Mouse (Mus musculus): ENCODE data around the gene Szrd1. TPM values are rescaled to one million over a fixed set of nuclear protein-coding genes. Genes with fewer than 3 reads are reported as not detected.

Szrd1 gene
- polyA plus RNA-seq (2014; fragmentation: Nextera tagmentation; extraction: Ambion mirVana), result 33.9 and 34.5 TPM in 2 replicates

DNA sequence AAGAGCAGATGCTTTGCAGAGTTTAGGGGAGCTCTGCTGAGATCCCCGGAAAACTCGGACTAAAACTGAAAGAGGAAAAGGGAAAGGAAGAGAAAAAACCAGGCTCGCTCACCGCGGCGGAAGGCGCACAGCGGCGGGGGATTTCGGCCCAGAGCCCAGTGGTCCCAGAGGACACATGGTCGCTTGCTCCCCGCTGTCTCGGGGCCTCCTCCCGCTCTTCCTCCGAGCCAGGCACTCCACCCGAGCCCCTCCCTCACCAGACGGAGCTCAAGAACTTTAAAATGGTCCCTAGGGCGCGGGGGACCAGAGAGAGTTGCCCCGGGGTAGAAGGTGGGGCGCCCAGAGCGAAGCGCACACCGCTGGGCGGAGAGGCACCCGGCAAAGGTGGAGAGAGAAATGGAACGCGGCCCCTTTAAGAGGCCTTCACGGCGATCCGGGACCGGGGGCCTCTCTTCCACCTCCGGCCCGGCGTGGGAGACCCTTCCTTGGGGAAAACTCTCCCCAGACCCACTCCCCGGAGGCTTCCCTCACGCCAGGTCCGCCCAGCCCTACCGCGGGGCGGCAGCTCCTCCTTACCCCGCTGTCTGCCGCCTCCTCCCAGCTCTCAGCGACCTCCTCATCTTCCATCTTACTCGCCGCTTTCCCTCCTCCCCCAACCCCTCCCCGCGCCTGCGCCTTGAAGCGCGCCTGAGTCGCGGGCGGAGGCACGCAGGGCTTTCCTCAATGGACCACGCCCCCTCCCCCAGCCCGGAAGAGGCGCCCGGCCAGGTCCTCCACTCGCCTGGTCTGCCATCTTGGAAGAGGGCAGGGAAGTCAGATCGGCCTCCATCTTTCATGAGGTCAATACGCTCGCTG lies at the start of gene Szrd1:
Szrd1 (minus strand) TSS at position 660 of the 855 bp plus-strand sequence.
- H3K9me3 ChIP-seq (ENCODE audit: control insufficient read depth, low read length), result no peaks in the 10 kb centered on the region
- no peaks in the 10 kb centered on the region for H3K36me3 ChIP-seq (ENCODE audit: control insufficient read depth, insufficient read depth, low read length)
- H3K9ac ChIP-seq (ENCODE audit: low read length), result peak within 1 kb of the TSS; percentile 86
- peak; percentile 99 for DNase-seq (ENCODE audit: low spot score, missing footprints)
- H3K27ac ChIP-seq (ENCODE audit: low read depth, low read length), result peak within 1 kb of the TSS; percentile 90
- peak; percentile 94 for ATAC-seq (ENCODE audit: low FRiP score)
- H3K4me2 ChIP-seq, result peak within 1 kb of the TSS; percentile 95
- H3K4me1 ChIP-seq (ENCODE audit: control insufficient read depth, insufficient read depth, low read length), result peaks cover 28% of the 10 kb centered on the region
- H3K4me3 ChIP-seq (ENCODE audit: low read depth, low read length), result peak within 1 kb of the TSS; percentile 90
- no peaks in the 10 kb centered on the region for H3K27me3 ChIP-seq (ENCODE audit: control insufficient read depth, insufficient read depth, low read length)
- WGBS, result under 1% methylated on average over 61 of the region's 63 CpGs

DNA sequence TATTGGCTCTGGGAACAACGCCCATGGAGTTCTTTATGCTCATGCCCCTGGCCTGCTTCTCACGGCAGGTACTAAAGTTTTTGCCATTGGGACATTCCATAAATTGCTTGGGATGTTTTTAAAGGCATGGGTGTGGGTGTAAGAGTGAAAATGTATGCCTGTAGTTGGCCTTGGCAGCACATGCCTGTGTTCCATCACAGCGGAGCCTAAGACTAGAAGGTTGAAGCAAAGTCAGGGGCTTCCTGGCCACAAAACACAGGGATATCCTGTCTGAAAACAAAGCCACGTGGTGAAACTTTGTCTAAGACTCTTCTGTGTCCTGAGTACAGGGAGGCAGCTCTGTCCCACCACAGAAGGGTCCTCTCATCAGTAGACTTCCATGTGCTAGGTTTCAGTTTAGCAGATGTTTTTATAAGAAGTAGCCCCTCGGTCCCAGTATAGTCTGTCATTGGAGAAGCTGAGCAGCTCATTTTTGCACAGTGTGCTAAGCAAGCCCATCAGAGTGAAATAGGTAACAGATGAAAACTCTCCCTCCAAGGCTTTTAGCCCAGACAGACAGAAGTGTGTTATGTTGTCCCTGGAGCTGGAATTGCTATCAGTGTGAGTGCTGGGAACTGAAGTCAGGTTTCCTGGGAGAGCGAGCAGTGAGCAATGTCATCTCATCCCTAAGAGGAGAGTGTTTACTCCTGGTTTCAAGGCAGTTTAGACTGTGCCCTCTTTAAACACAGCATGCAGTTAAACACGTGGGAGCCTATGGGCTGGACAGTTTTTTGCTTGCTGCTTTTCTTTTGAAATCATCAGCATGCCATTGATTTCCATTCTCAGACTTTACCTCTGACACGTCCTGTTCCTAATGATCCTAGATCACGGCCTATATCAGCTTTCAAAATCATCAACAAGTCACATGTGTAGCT lies 47.6 kb upstream of the Szrd1 start:
- Histone ChIP-seq H3K4me2 (no peak overlapping the region), H3K9ac (ENCODE audit: low read length) (no peak overlapping the region), H3K27ac (ENCODE audit: low read depth, low read length) (no peak overlapping the region), H3K4me3 (ENCODE audit: low read depth, low read length) (no peak overlapping the region), H3K9me3 (ENCODE audit: control insufficient read depth, low read length) (no peaks in the 10 kb centered on the region), H3K27me3 (ENCODE audit: control insufficient read depth, insufficient read depth, low read length) (no peaks in the 10 kb centered on the region), H3K4me1 (ENCODE audit: control insufficient read depth, insufficient read depth, low read length) (no peaks in the 10 kb centered on the region), H3K36me3 (ENCODE audit: control insufficient read depth, insufficient read depth, low read length) (0 out of 2 replicates have a peak, but pooled peaks cover 3% of the 10 kb centered on the region)
- ATAC-seq (ENCODE audit: low FRiP score), result no peak
- DNase-seq (ENCODE audit: low spot score, missing footprints), result no peak
- WGBS, result 75% methylated on average over 9 of the region's 9 CpGs

GRCm38 (mm10) chr4:141184426-141184825 lies 44.9 kb upstream of the Szrd1 start:
- no peak overlapping the region for H3K4me2 ChIP-seq
- peaks cover 5% of the 10 kb centered on the region for H3K36me3 ChIP-seq (ENCODE audit: control insufficient read depth, insufficient read depth, low read length)
- DNase-seq (ENCODE audit: low spot score, missing footprints), result no peak
- WGBS, result 92% methylated on average over 4 of the region's 4 CpGs
- ATAC-seq (ENCODE audit: low FRiP score), result no peak
- no peak overlapping the region for H3K9ac ChIP-seq (ENCODE audit: low read length)
- no peaks in the 10 kb centered on the region for H3K9me3 ChIP-seq (ENCODE audit: control insufficient read depth, low read length)
- H3K4me3 ChIP-seq (ENCODE audit: low read depth, low read length), result no peak overlapping the region
- no peaks in the 10 kb centered on the region for H3K27me3 ChIP-seq (ENCODE audit: control insufficient read depth, insufficient read depth, low read length)
- H3K27ac ChIP-seq (ENCODE audit: low read depth, low read length), result no peak overlapping the region
- H3K4me1 ChIP-seq (ENCODE audit: control insufficient read depth, insufficient read depth, low read length), result no peaks in the 10 kb centered on the region

DNA sequence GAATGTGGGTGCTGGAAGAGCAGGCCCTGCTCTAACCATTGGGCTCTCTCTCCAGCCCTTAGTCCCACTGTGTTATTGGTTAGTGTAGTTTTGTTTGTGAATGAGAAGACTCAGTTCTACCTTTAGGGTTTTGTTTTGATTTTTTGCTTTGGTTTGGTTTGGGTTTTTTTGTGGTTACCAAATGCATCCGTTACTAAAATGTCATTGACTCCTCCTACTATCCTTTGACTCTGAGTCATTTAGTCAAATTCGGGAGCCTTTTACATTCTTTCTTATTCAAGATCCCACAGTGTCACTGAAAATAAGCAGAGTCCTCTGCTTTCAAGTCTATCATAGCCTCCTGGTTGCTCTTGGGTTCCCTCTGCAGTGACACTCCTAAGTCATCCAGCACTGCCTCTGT lies 44.4 kb upstream of the Szrd1 start:
- Histone ChIP-seq H3K4me1 (ENCODE audit: control insufficient read depth, insufficient read depth, low read length) (no peaks in the 10 kb centered on the region), H3K36me3 (ENCODE audit: control insufficient read depth, insufficient read depth, low read length) (peaks cover 5% of the 10 kb centered on the region), H3K4me3 (ENCODE audit: low read depth, low read length) (no peak overlapping the region), H3K27me3 (ENCODE audit: control insufficient read depth, insufficient read depth, low read length) (no peaks in the 10 kb centered on the region), H3K27ac (ENCODE audit: low read depth, low read length) (no peak overlapping the region), H3K9ac (ENCODE audit: low read length) (no peak overlapping the region), H3K4me2 (no peak overlapping the region), H3K9me3 (ENCODE audit: control insufficient read depth, low read length) (no peaks in the 10 kb centered on the region)
- 98% methylated on average over 2 of the region's 2 CpGs for WGBS
- ATAC-seq (ENCODE audit: low FRiP score) (no peak), DNase-seq (ENCODE audit: low spot score, missing footprints) (no peak)

- no peak overlapping the region for H3K4me3 ChIP-seq (ENCODE audit: low read depth, low read length)
- H3K36me3 ChIP-seq (ENCODE audit: control insufficient read depth, insufficient read depth, low read length), result peaks cover 5% of the 10 kb centered on the region
- no peak overlapping the region for H3K27ac ChIP-seq (ENCODE audit: low read depth, low read length)
- no peak for DNase-seq (ENCODE audit: low spot score, missing footprints)
- no peak for ATAC-seq (ENCODE audit: low FRiP score)
- H3K4me2 ChIP-seq, result no peak overlapping the region
- no peaks in the 10 kb centered on the region for H3K9me3 ChIP-seq (ENCODE audit: control insufficient read depth, low read length)
- H3K4me1 ChIP-seq (ENCODE audit: control insufficient read depth, insufficient read depth, low read length), result no peaks in the 10 kb centered on the region
- H3K27me3 ChIP-seq (ENCODE audit: control insufficient read depth, insufficient read depth, low read length), result no peaks in the 10 kb centered on the region
- WGBS, result 96% methylated on average over 6 of the region's 6 CpGs
- H3K9ac ChIP-seq (ENCODE audit: low read length), result no peak overlapping the region
These were observed 42.4 kb upstream of the Szrd1 start for GRCm38 (mm10) chr4:141181981-141182380.

- 85% methylated on average over 8 of the region's 8 CpGs for WGBS
- Histone ChIP-seq H3K36me3 (ENCODE audit: control insufficient read depth, insufficient read depth, low read length) (peaks cover 5% of the 10 kb centered on the region), H3K9ac (ENCODE audit: low read length) (no peak overlapping the region), H3K4me3 (ENCODE audit: low read depth, low read length) (no peak overlapping the region), H3K9me3 (ENCODE audit: control insufficient read depth, low read length) (no peaks in the 10 kb centered on the region), H3K27ac (ENCODE audit: low read depth, low read length) (no peak overlapping the region), H3K4me1 (ENCODE audit: control insufficient read depth, insufficient read depth, low read length) (no peaks in the 10 kb centered on the region), H3K4me2 (no peak overlapping the region), H3K27me3 (ENCODE audit: control insufficient read depth, insufficient read depth, low read length) (no peaks in the 10 kb centered on the region)
- no peak for DNase-seq (ENCODE audit: low spot score, missing footprints)
- no peak for ATAC-seq (ENCODE audit: low FRiP score)
These were observed 41.3 kb upstream of the Szrd1 start for GRCm38 (mm10) chr4:141180831-141181230.

GRCm38 (mm10) chr4:141178500-141178899 lies 38.9 kb upstream of the Szrd1 start:
- no peak overlapping the region for H3K4me3 ChIP-seq (ENCODE audit: low read depth, low read length)
- no peak for ATAC-seq (ENCODE audit: low FRiP score)
- H3K9ac ChIP-seq (ENCODE audit: low read length), result no peak overlapping the region
- H3K9me3 ChIP-seq (ENCODE audit: control insufficient read depth, low read length), result no peaks in the 10 kb centered on the region
- DNase-seq (ENCODE audit: low spot score, missing footprints), result no peak
- H3K4me2 ChIP-seq, result no peak overlapping the region
- H3K27ac ChIP-seq (ENCODE audit: low read depth, low read length), result no peak overlapping the region
- no peaks in the 10 kb centered on the region for H3K4me1 ChIP-seq (ENCODE audit: control insufficient read depth, insufficient read depth, low read length)
- peaks cover 2% of the 10 kb centered on the region for H3K36me3 ChIP-seq (ENCODE audit: control insufficient read depth, insufficient read depth, low read length)
- 88% methylated on average over 4 of the region's 4 CpGs for WGBS
- no peaks in the 10 kb centered on the region for H3K27me3 ChIP-seq (ENCODE audit: control insufficient read depth, insufficient read depth, low read length)

DNA sequence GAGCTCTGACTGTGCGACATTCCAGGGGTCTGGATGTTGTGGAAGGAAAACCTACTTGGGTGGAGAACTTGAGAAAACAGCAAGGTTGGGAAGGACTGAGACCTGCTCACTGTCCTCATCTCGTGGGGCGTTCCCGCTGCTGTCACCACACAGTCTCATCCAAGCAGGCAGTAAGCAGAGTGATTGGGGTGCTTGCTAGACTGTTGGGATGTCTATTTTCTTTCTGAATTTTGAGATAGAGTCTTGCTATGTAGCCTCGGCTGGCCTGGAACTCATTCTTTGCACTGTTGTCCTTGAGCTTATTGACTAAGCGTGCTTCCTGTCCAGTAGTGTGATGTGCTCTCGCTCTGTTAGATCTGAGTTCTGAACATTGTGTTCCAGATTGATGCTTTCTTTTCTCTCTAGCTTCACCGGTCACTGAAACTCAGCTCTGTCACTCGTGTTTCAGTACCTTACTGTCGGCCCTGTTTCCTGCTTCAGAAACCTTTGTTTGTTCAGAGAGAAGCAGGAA lies 36.8 kb upstream of the Szrd1 start:
- Histone ChIP-seq H3K9ac (ENCODE audit: low read length) (no peak overlapping the region), H3K9me3 (ENCODE audit: control insufficient read depth, low read length) (no peaks in the 10 kb centered on the region), H3K27me3 (ENCODE audit: control insufficient read depth, insufficient read depth, low read length) (no peaks in the 10 kb centered on the region), H3K4me3 (ENCODE audit: low read depth, low read length) (no peak overlapping the region), H3K4me2 (no peak overlapping the region), H3K27ac (ENCODE audit: low read depth, low read length) (no peak overlapping the region), H3K36me3 (ENCODE audit: control insufficient read depth, insufficient read depth, low read length) (peaks cover 5% of the 10 kb centered on the region), H3K4me1 (ENCODE audit: control insufficient read depth, insufficient read depth, low read length) (no peaks in the 10 kb centered on the region)
- 90% methylated on average over 10 of the region's 10 CpGs for WGBS
- DNase-seq (ENCODE audit: low spot score, missing footprints), result no peak
- no peak for ATAC-seq (ENCODE audit: low FRiP score)

Data from midbrain, embryonic 11.5 days (tissue).